In the genomic region with DNA sequence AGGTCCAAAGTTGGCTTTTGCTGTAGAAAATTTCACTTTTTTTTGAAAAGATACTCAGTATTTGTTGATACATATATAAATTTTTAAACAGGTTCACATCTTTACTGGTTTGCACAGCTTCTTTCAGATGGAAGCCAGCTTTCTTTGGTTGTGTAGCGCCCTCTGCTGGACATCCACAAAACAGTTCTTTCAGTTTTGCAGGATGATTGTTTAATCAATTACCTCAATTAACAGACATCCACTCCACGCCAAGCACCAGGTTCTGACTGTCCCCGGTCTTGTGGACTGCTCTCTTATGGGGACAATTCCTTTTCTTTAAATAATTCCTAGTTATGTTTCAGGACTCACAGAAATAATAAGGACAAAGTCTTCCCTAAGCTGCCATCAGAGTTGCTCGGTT, we compare ENCODE assay signal across 9 mouse cellular contexts. TPM values are rescaled to one million over a fixed set of nuclear protein-coding genes. Genes with fewer than 3 reads are reported as not detected.
DNase-seq lines count a peak whose midpoint lies in the region; ATAC-seq and TF ChIP-seq lines count a peak whose summit lies in the region.
"Had no signal": no experiment of that assay in that cellular context is flagged by ENCODE, and none has a peak within 500 bp of the region (broad histone marks: within the 10 kb centered on the region; RNA-seq: fewer than 3 reads in every experiment).

No protein-coding gene starts in this region.

- H3K27me3 ChIP-seq in forebrain, embryonic 10.5 days (ENCODE audit: poor library complexity, severe bottlenecking), result no peaks in the 10 kb centered on the region
- H3K27me3 ChIP-seq in forebrain, embryonic 16.5 days (replicated peaks; ENCODE audit: control insufficient read depth, insufficient read depth, low read length), result no peaks in the 10 kb centered on the region
- no peaks in the 10 kb centered on the region for H3K27me3 ChIP-seq in lung, embryonic 14.5 days (ENCODE audit: insufficient read depth, low read length)

- H3K9ac ChIP-seq in forebrain, embryonic 16.5 days (replicated peaks; ENCODE audit: low read depth, low read length), result no peak overlapping the region
- H3K9ac ChIP-seq in lung, embryonic 14.5 days, result no peak overlapping the region
- H3K9ac ChIP-seq: limb, embryonic 12.5 days had no signal

- peak; percentile 63 for DNase-seq in forebrain, embryonic 10.5 days (ENCODE audit: extremely low spot score, low spot score)
- peak; percentile 57 for DNase-seq in CD4-positive helper T cell, adult 2 months (ENCODE audit: low read depth, low spot score)
- peak; percentile 39 for DNase-seq in c-Kit-positive CD71-negative TER-119-negative erythroid progenitor cells, embryonic 14.5 days (ENCODE audit: low read depth)
- peak; percentile 63 for DNase-seq in forelimb bud, embryonic 11.5 days (ENCODE audit: low read depth, low spot score)
- DNase-seq in kidney, postnatal 25 days, result peak; percentile 65 to 77
- peak; percentile 84 for DNase-seq in lung, embryonic 14.5 days
- peak; percentile 29 for DNase-seq in spleen, adult 12 weeks (ENCODE audit: low spot score)

- H3K4me1 ChIP-seq in forebrain, embryonic 10.5 days, result no peaks in the 10 kb centered on the region
- H3K4me1 ChIP-seq in forebrain, embryonic 16.5 days (replicated peaks; ENCODE audit: control insufficient read depth, insufficient read depth, low read length), result no peaks in the 10 kb centered on the region
- H3K4me1 ChIP-seq in lung, embryonic 14.5 days (ENCODE audit: insufficient read depth), result no peaks in the 10 kb centered on the region
- H3K4me1 ChIP-seq: limb, embryonic 12.5 days had no signal

- no peak overlapping the region for H3K4me2 ChIP-seq in forebrain, embryonic 16.5 days (ENCODE audit: low read length)
- H3K4me2 ChIP-seq in lung, embryonic 14.5 days, result no peak overlapping the region
- H3K4me2 ChIP-seq: limb, embryonic 12.5 days had no signal

- H3K36me3 ChIP-seq in forebrain, embryonic 10.5 days (replicated peaks), result no peaks in the 10 kb centered on the region
- H3K36me3 ChIP-seq in forebrain, embryonic 16.5 days (ENCODE audit: control insufficient read depth, insufficient read depth), result no peaks in the 10 kb centered on the region
- no peaks in the 10 kb centered on the region for H3K36me3 ChIP-seq in lung, embryonic 14.5 days (ENCODE audit: insufficient read depth)
- H3K36me3 ChIP-seq: limb, embryonic 12.5 days had no signal

- 24% methylated on average over 4 of the region's 4 CpGs for WGBS in forebrain, embryonic 10.5 days
- WGBS in forebrain, embryonic 16.5 days, result 21% methylated on average over 4 of the region's 4 CpGs
- WGBS in lung, embryonic 14.5 days, result 18% methylated on average over 4 of the region's 4 CpGs

- peak; percentile 83 for TF ChIP-seq CTCF in lung, embryonic 14.5 days (IDR thresholded peaks at IDR 0.05; ENCODE audit: low read depth)

- ATAC-seq in forebrain, embryonic 16.5 days, result no peak
- ATAC-seq in lung, embryonic 14.5 days (ENCODE audit: insufficient read depth), result no peak

- H3K27ac ChIP-seq in forebrain, embryonic 10.5 days, result no peak overlapping the region
- no peak overlapping the region for H3K27ac ChIP-seq in forebrain, embryonic 16.5 days (ENCODE audit: low read length)
- H3K27ac ChIP-seq in lung, embryonic 14.5 days (ENCODE audit: low read depth), result no peak overlapping the region
- H3K27ac ChIP-seq: limb, embryonic 12.5 days had no signal

- H3K9me3 ChIP-seq in forebrain, embryonic 10.5 days, result no peaks in the 10 kb centered on the region
- no peaks in the 10 kb centered on the region for H3K9me3 ChIP-seq in forebrain, embryonic 16.5 days (ENCODE audit: control insufficient read depth, low read length)
- no peaks in the 10 kb centered on the region for H3K9me3 ChIP-seq in lung, embryonic 14.5 days (ENCODE audit: low read depth, low read length)

- H3K4me3 ChIP-seq in forebrain, embryonic 10.5 days, result no peak overlapping the region
- no peak overlapping the region for H3K4me3 ChIP-seq in forebrain, embryonic 16.5 days (replicated peaks; ENCODE audit: low read length)
- H3K4me3 ChIP-seq in lung, embryonic 14.5 days (ENCODE audit: low read depth, low read length), result no peak overlapping the region
- H3K4me3 ChIP-seq: limb, embryonic 12.5 days had no signal

RNA-seq across cellular contexts. Expression of gene Gbp5, which starts 17.9 kb away (rescaled TPM):
- not detected in 2 replicates for polyA plus RNA-seq in forebrain, embryonic 10.5 days (2016; fragmentation: Nextera tagmentation; extraction: Ambion mirVana)
- not detected in 2 replicates for polyA plus RNA-seq in forebrain, embryonic 16.5 days (2015; fragmentation: Nextera tagmentation; extraction: Ambion mirVana)
- 0.11 TPM in 1 of 2 replicates, not detected in the other for polyA plus RNA-seq in lung, embryonic 14.5 days (2014; fragmentation: Nextera tagmentation; extraction: Ambion mirVana)
- polyA plus RNA-seq: limb, embryonic 12.5 days had no signal

RNA-seq across cellular contexts. Expression of gene Gbp7, which starts 54.2 kb away (rescaled TPM):
- 0.76 and 0.79 TPM in 2 replicates for polyA plus RNA-seq in forebrain, embryonic 10.5 days (2016; fragmentation: Nextera tagmentation; extraction: Ambion mirVana)
- polyA plus RNA-seq in forebrain, embryonic 16.5 days (2015; fragmentation: Nextera tagmentation; extraction: Ambion mirVana), result 1.4 TPM in 2 replicates
- polyA plus RNA-seq in lung, embryonic 14.5 days (2014; fragmentation: Nextera tagmentation; extraction: Ambion mirVana), result 3.2 and 3.6 TPM in 2 replicates

Comparison
In these comparisons a context has a peak if more than half of its experiments do, and no peak if none do; other contexts are left out.
1. DNase-seq: peak in every context shown above with its lines; median percentile 84 in lung, embryonic 14.5 days; 71 in kidney, postnatal 25 days; 63 in forebrain, embryonic 10.5 days; 63 in forelimb bud, embryonic 11.5 days; 57 in CD4-positive helper T cell, adult 2 months; 39 in c-Kit-positive CD71-negative TER-119-negative erythroid progenitor cells, embryonic 14.5 days; 29 in spleen, adult 12 weeks.